Mouse (Mus musculus): ENCODE measurements around the gene Acsl1.

Gene Acsl1

DNA sequence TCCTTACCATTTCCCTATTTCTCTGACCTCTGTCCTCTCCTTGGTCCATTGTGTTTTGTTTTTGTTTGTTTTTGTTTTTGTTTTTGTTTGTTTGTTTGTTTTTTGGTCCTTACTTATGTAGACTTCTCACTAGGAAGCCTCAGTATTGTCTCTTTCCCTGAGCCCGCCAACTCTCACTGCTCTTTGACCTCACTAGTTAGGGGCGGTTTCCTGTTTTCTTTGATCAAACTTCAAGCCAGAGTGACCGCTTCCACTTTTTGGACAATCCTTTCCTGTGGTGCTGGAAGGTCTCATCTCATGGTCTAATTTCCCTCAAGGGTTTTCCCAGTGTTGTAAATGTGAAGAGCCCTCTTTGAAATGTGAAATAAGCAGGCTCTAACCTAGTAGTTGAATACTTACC lies 33.4 kb downstream of the Acsl1 start:
- no peak for DNase-seq (ENCODE audit: low spot score)

DNA sequence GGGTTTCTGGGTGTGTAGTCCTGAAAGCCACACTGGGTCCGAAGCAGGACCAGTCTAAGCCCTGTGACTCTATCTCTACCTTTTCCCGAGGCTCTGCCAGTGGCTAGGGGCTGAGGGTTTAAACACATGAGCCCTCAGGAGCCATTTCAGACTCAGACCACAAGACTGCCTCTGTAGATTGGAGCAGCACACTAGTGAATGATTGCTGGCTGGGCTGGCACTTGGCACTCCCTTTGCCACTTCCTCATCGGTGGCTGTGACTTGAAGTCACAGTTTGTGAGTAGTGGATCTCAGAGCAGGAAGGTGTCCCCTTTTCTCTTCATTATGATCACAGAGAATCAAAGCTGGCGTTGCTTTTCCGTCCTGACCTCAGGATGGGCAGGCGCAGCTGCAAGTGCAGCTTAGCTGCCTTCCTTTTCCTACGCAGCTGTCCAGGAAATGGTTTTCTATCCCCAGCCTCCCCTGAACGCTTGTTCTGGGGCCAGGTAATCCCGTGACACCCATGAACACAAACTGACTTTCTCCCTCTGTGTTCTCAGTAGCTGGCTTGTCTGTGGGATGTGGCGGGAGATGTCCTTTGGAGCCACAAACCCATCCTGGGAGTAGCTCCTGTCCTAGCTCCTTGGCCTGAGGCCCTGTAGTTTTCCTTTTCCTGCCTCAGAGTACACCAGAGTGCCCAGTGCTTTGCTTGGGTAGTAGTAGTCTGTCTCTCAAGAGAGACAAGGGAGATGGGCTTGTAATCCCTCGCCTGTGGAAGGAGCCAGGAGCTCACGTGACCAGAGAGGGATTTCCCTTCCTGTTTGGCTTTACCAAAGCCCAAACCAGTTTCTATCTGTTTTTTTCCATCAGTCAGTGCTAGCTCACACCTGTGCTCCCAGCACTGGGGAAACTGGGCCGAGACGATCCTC lies 37.9 kb downstream of the Acsl1 start:
- DNase-seq (ENCODE audit: low spot score), result no peak

DNA sequence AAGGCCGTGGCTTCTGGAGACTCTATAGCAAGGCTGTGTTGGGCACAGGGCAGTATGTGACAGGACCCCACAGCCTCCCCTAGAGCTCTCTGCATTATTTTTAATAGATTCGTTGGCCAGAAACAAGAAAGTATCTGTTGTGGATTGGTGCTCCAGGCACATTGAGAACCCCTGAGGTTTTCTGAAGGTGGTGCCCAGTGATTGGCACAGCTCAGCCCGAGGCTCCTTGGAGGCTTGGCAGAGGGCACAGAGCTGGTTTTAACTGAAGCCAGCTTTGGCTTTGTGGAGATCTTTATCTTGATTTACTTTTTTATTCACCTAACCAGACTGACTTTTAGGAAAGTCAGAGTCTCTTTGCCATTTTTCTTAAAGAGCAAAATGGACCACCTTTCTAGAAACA lies 38.6 kb downstream of the Acsl1 start:
- DNase-seq (ENCODE audit: low spot score), result no peak

DNA sequence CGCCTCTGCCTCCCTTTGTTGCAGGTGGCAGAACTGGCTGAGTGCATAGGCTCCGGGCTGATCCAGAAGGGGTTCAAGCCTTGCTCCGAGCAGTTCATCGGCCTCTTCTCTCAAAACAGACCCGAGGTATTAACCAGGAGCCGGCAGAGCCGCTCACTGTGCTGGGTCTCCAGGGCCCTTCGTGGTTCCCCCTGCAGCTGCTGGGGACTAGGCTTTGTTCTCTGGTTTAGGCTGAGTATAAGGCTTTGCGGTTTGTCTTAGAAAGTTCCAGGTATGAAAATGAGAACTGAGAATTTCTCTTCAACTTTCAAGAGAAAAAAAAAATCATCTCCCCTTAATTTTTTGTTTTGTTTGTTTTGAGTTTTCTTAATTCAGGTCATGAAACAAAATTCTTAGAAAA lies 40.5 kb downstream of the Acsl1 start:
- no peak for DNase-seq (ENCODE audit: low spot score)

DNA sequence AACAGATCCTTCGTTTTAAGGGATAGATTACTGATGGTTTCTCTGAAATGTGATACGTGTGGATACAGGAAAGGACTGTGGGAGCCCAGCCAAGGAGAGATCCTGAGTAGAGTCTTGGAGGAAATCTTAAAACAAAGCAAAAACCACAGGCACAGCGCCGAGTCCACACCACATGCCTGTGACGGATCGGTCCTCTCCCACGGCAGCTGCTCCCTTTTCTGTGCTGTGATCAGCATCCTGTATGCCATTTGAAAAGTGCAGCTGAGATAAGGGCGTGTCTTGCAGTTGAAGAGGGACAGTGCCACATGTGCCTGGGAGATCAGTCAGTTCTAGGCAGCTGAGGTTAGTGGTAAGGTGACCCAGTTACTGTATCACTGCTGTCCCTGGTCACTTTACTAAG lies 41.7 kb downstream of the Acsl1 start:
- DNase-seq (ENCODE audit: low spot score), result no peak

DNA sequence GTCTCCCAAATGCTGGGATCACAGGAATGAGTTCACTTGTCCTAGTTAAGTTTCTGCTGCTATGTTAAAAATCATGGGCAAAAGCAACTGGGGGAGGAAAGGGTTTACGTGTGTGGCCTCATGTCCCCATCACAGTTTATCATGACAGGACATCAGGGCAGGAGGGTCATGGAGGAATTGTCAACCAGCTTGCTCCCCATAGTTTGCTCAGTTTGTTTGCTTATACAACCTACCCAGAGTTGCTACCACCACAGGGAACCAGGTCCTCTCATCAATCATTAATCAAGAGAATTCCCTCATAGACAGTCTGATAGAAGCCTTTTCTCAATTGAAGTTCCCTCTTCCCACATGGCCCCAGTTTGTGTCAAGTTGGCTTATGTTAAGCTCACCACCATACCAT lies 43.2 kb downstream of the Acsl1 start:
- no peak for DNase-seq (ENCODE audit: low spot score)

DNA sequence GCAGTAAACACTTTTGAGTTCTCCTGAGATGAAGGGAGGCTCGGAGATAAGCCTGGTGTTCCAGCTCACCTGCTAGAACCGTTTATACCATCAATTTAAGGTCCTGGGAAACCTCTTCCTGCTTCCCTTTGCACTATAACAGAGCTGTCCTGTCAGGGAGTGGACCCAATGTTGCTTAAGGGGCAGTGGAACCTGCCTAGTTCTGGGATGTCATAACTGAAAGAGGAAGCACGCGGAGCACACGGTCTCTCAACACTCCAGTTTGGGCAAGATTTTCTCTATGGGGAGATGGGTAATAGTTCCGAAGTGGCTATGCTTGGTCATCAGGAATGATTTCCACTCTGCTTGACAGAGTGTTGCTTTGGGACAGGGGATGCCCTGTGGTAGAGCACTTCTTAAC lies 49.8 kb downstream of the Acsl1 start:
- DNase-seq (ENCODE audit: low spot score), result no peak

DNA sequence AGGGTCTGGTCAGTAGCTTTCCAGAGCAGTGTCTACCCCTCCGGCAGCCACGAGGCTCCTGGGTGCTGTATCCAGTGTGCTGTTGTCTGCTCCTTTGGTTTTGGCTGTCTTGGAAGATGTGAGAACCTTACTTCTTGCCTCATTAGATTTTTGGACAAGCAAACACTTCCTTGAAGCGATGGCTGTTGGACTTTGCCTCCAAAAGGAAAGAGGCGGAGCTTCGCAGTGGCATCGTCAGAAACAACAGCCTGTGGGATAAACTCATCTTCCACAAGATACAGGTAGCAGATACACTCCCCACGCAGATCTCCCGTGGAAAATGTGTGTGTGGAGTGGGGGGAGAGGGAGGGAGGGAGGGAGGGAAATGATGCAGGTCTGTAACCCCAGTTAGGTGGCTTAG lies 55.3 kb downstream of the Acsl1 start:
- no peak for DNase-seq (ENCODE audit: low spot score)

DNA sequence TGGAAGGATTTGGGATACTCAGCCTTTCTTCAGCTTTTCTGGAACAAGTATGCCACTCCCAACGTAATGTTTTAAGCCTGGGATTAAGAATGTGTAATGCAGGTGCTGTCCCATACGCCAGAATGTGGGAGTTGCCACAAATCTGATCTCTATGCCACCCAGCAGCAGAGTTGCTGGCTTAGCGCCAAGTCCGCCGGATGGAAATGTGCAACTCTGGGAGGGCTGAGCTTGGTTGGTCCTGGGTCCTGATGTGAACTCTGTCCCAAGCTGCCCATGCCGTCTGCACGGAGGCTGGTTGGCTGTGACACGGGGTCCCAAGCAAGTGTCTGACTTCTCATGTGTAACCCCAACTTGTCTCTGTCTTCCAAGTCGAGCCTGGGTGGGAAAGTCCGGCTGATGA lies 56.0 kb downstream of the Acsl1 start:
- DNase-seq (ENCODE audit: low spot score), result no peak

DNA sequence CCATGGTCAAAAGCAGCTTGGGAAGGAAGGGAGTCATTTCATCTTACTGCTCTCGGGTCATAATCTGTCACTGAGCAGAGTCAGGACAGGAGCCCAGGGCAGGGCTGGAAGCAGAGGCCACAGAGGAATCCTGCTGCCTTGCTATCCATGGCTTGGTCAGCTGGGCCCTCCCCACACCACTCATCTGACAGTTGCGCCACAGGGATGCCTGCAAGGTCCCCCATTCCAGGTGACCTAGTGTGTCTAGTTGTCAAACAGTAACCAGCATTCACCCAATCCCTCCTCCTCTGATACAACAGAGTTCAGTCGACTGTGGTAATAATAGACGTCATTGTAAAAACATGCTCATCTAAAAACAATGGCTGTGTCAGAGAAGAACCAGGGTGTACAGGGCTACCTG lies 58.7 kb downstream of the Acsl1 start:
- DNase-seq (ENCODE audit: low spot score), result no peak

DNA sequence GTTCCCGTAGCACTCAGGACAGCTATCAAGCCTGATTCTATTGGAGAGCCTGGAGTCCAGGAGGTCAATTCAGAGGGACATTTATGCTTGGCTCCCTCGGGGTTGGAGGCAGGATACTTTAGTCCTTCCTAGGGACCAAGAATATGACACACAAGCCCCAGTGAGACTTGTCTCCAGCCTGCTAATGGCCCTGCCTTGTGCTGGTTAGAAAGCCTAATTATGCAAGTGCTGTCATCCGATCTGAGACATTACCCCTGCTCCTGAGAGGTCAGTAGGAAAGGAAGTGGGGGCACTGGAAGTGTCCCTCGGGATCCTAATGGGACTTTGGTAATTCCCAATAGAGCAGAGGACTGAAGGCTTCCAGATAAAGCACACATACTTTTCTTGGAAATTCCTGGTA lies 59.7 kb downstream of the Acsl1 start:
- DNase-seq (ENCODE audit: low spot score), result no peak

DNA sequence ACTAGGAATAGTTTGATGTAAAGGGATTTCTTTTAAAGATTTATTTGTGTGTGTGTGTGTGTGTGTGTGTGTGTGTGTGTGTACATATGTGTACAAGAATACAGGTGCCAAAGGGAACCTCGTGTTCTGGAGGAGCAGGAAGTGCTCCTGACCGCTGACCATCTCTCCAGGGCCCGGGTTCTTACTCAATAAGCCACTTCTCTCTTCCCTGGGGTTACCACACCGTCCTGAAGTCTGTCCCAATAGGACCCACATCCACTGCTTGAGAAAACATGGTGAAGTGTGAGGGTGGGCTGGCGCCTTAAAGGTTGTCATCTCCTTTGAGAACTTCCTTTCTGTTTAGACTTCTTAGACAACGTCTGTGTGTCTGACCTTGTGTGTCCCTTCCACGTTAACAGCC lies 63.1 kb downstream of the Acsl1 start:
- no peak for DNase-seq (ENCODE audit: low spot score)

DNA sequence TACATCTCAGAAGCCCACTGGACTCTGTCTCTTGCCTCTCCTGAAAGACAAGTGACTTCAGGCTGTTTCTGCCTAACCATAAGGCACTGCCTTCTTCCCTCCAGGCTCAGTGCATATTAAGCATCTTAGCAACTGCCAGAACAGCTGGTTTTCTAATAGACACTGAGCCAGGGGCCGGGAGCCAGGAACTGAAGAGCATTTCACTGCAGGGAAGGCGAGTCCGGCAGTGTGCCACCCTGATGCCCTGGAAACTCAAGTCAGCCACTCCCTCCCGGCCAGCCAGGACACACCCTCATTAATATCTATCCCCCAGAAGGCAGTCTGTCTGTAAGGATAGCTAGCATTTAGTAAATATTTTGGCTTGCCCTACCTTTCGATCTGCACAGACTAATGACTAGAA lies 68.9 kb downstream of the Acsl1 start:
- no peak for DNase-seq (ENCODE audit: low spot score)

DNA sequence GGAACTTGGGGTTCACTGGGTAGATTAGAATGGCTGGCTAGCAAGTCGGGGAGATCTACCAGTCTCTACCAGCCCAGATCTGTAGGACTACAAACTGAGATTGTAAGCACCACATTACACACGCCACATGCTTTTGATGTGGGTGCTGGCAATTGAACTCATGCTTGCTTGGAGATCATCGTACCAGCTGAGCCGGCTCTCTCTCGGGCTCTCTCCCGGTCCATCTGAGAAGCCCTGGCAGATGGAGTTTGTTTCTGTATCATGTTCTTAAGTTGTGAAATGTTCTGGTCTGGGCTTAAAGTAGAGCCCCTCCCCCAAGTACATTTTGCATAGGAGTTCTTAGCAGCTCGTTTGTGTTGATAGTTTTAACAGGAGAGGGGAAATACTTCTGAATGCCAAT lies 72.4 kb downstream of the Acsl1 start:
- no peak for DNase-seq (ENCODE audit: low spot score)

DNA sequence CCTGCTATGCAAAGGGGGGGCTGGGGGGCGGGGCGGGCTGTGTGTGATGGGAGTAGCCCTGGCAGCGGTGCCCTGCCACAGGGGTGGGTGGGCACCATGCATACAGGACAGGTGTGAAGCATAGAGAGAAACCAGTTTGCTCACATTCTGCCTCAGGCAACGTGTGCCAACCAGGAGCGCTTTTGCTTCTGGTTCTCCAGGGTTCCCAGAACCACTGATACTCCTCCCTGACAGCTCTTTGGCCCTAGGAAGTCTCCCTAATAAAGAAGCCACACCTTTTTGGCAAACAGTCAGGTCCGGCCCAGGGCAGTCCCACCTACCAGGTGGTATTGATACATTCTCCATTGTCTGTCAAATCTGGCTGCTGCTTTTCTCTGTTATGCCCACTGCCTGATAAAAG lies 72.8 kb downstream of the Acsl1 start:
- no peak for DNase-seq (ENCODE audit: low spot score)

DNA sequence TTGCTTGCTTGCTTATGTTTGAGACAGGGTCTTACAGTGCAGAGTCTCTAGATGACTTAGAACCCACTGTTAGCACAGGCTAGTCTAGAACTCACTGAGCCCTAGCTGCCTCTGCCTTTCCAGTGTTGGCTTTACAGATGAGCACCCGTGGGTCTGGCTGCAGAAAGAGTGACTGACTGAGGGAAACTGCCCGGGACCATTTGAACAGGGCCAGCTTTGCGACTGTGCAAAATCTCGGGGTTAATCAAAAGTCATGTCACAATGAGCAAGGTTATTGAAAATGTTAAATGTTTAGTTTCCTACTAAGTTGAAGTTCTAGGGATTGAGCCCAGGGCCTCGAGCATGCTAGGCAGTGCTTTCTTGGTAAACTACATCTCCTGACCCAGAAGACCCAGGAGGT lies 75.0 kb downstream of the Acsl1 start:
- DNase-seq (ENCODE audit: low spot score), result no peak

DNA sequence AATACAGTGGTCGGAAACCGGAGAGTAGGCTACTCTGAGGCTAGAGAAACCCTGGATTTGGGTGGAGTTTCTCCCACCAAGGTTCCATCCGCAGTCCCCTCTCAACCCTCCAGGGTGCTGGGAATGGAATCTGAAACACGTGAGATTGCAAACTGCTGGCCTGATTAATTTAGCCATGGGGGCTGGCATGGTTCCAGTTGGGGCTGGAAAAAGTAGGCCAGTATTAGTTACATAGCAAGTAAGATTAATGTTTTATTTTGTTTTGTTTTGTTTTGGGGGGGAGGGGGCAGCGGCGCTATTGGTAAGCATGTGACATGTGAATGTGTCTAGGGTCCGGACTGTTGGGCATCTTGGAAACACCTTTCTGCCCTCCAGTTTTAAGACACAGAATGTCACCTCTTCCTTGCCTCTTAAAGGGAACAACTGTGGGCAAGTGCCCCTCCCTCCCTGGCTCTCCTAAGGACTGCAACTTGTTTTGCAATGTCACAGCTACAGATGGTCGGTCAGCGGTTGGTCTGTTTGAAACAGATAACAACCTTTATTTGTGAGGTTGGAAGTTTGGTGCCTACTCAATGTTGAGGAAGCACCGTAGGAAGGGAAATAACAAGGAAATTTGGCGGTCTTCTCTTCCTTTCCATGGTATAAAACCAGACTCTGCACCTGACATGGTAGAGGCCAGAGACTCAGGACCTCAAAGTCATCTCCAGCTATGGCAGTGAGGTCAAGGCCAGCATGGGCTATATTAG lies 75.8 kb downstream of the Acsl1 start:
- no peak for DNase-seq (ENCODE audit: low spot score)

DNA sequence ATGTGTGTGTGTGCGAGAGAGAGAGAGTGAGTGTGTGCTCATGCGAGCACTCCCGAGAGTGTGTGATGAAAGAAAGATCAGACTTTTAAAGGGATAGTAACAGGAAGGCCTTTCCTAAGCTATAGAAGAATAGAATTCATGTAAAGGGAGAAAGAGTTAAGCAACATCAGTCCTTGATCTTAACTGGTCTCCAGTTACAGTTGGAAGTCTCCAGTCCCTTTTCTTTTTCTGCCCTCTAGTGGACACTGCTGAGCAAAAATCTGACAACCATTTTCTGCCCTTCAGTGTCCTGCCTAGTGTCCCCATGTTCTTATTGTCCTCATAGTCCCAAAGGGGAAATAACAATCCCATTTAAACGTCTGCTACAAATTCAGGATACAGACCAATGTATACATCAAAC lies 76.4 kb downstream of the Acsl1 start:
- no peak for DNase-seq (ENCODE audit: low spot score)

DNA sequence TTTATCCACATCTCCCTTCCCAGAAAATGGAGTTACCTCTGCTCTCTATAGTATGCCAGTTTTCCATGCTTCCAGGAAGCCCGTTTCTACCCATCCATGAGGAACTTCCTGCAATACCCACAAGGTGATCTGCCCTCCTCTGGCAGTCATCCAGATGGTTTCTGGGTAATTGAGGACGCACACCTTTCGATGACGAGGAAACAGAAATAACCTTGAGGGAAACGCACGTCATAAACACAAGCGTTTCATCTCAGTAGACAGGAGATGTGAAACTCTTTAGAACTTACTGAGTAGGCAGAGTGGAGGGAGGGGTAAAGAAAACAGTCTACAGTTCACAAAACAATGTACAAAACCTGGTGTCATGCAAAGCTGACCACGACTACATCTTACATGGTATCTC lies 79.2 kb downstream of the Acsl1 start:
- DNase-seq (ENCODE audit: low spot score), result no peak

DNA sequence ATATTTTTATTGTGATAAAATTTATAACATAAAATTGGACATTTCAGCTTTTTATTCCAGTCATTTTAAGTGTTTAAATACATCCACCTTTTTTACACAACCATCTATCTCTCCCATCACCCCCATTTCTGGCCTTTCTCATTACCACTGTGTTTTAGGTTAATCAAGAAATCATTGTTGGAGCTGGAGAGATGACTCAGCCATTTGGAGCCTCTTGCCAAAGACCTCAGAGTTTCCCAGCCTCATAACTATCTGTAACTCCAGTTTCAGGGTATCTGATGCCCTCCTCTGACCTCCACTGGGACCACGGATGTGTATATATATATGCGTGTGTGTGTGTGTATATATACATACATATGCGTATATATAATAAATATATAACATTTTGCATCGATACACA lies 80.2 kb downstream of the Acsl1 start:
- no peak for DNase-seq (ENCODE audit: low spot score)

DNA sequence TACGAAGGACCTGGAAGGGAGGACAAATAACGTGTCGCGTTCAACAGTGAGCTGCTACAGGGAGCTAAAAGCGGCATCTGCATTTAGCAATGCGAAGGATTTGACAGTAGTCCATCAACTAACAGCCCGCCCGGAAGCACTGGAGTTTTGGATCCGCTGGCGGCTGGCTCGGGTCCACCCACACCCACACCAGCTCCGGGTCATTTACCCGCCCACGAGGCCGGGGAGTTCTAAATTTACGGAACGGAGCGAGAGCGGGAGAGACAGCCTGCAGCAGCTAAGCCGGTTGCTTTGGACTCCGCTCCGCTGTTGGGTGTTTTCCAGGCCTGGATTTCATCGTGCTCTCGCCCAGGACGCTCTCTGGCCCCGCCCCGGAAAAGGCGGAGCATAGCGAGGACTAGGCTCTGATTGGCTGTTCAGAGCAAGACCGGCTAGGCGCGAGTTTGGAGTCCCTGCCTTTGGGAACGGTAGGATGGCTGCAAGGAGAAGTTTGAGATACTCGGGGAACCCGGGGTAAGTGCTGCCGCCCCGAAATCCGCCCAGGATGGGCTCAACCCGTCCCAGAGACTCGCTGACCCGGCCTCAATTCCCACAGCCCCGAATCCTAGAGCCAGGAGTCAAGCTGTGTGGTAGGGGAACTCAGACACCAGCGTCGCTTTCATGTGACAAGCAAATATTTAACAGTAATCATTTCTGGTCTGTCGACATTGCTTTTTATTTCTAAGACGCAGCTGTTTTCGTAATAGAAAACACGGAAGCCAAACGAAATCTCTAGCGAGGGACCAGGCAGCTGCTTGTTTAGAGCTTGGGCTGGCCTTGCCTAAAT lies 81.0 kb downstream of the Acsl1 start, which contains the start of gene Cenpu:
Gene Cenpu, plus strand, starts transcription at position 414 of the 826 bp plus-strand sequence.
- peak; percentile 98 for DNase-seq (ENCODE audit: low spot score)

DNA sequence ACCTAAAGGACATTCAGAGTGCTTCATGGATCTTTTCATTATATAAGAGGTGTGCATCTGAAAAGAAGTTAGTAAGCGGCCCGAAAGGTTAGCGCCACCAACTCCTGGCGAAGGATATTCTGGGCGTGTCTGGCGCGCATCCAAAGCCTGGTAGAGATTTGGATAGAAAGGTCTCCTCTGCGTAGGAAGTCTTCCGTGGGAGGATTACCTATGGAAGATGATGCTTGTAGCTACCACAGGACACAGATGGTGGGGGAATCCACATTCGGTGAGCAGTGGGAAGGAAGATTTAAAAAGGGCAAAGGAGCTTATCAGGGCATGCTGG lies 81.6 kb downstream of the Acsl1 start:
- DNase-seq (ENCODE audit: low spot score), result no peak

DNA sequence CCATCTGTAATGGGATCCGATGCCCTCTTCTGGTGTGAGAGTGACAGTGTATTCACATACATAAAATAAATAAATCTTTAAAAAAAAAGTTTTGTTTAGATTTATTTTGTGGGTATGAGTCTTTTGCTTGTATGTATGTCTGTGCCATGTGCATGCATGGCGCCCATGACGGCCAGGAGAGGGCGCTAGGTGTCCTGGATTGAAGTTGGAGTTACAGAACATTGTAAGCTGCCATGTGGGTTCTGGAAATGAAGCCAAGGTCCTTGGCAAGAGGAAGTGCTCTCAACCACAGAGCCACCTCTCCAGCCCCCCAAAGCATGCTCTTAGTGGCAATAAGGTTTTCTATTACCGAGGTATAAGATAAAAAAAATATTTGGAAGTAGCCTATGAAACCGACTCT lies 88.6 kb downstream of the Acsl1 start:
- peak; percentile 13 for DNase-seq (ENCODE audit: low spot score)

All from ovary, adult 18-20 months (tissue).